Mouse (Mus musculus) liver, embryonic 16.5 days (tissue): Measurements from ENCODE around the gene Slc22a7. TPM values are rescaled to one million over a fixed set of nuclear protein-coding genes. Genes with fewer than 3 reads are reported as not detected.

Experiments used
- ATAC-seq: fragments of 200-750 bp; cut with Nextera tagmentation; 2 replicates; pipeline ENCODE4 v1.8.0; 2017; ENCODE audit warnings: low read depth, mild to moderate bottlenecking, moderate number of reproducible peaks, moderate library complexity
- H3K27ac ChIP-seq: fragments of 300-500 bp; sonication (generic); 2 replicates; pipeline ENCODE4 v1.5.1; 2014; ENCODE audit warnings: mild to moderate bottlenecking, low read length
- H3K27me3 ChIP-seq: fragments of 300-500 bp; sonication (generic); 2 replicates; pipeline ENCODE4 v1.6.1; 2014; ENCODE audit warnings: low read depth, low read length, mixed read lengths; ENCODE audit not compliant: control insufficient read depth, insufficient read depth
- H3K36me3 ChIP-seq: fragments of 300-500 bp; sonication (generic); 2 replicates; pipeline ENCODE4 v1.6.1; 2014; ENCODE audit warnings: mild to moderate bottlenecking; ENCODE audit not compliant: control insufficient read depth, insufficient read depth
- H3K4me1 ChIP-seq: fragments of 300-500 bp; sonication (generic); 2 replicates; pipeline ENCODE4 v1.6.1; 2014; ENCODE audit warnings: low read depth, low read length, mixed read lengths; ENCODE audit not compliant: control insufficient read depth
- H3K4me2 ChIP-seq: fragments of 300-500 bp; sonication (generic); 2 replicates; pipeline ENCODE4 v1.6.1; 2014; ENCODE audit warnings: low read depth, low read length, mixed read lengths
- H3K4me3 ChIP-seq: fragments of 300-500 bp; sonication (generic); 2 replicates; pipeline ENCODE4 v1.5.1; 2014; ENCODE audit warnings: low read depth, mild to moderate bottlenecking, low read length
- H3K9ac ChIP-seq: fragments of 300-500 bp; sonication (generic); 2 replicates; pipeline ENCODE4 v1.6.1; 2014; ENCODE audit warnings: low read depth, low read length
- H3K9me3 ChIP-seq: fragments of 300-500 bp; sonication (generic); replicated peaks from 2 replicates; pipeline ENCODE4 v1.6.1; 2016; ENCODE audit warnings: low read length; ENCODE audit not compliant: control insufficient read depth
- WGBS: fragments of 180-500 bp; shearing (Covaris S2); extraction: QIAGEN DNeasy Blood & Tissue Kit; methylation state at CpG from one replicate; pipeline ENCODE4 v1.1.7; 2014; ENCODE audit not compliant: insufficient replicate concordance; 5-methylcytosine and 5-hydroxymethylcytosine counted together
- polyA plus RNA-seq: library from polyadenylated mRNA; unstranded; fragments of >200 nt; fragmentation: Nextera tagmentation; extraction: Ambion mirVana; gene quantifications from 2 replicates; pipeline ENCODE4 v1.2.1, GENCODE M21; 2015

Gene Slc22a7
- 0.06 TPM in 1 of 2 replicates, not detected in the other for polyA plus RNA-seq

GRCm38 (mm10) chr17:46438298-46438873 lies at the start of gene Slc22a7:
TSS of gene Slc22a7 (minus strand) at chr17:46438457.
- no peaks in the 10 kb centered on the region for H3K9me3 ChIP-seq
- no peaks in the 10 kb centered on the region for H3K4me1 ChIP-seq
- 59% methylated on average over 4 of the region's 4 CpGs for WGBS
- no peak within 1 kb of the TSS for H3K4me3 ChIP-seq
- H3K9ac ChIP-seq: no peak within 1 kb of the TSS
- no peak within 1 kb of the TSS for H3K4me2 ChIP-seq
- no peak within 1 kb of the TSS for H3K27ac ChIP-seq
- peak; percentile 37; the same call in 1 of the 2 replicates for ATAC-seq
- H3K36me3 ChIP-seq: no peaks in the 10 kb centered on the region
- peaks cover 6% of the 10 kb centered on the region for H3K27me3 ChIP-seq

DNA sequence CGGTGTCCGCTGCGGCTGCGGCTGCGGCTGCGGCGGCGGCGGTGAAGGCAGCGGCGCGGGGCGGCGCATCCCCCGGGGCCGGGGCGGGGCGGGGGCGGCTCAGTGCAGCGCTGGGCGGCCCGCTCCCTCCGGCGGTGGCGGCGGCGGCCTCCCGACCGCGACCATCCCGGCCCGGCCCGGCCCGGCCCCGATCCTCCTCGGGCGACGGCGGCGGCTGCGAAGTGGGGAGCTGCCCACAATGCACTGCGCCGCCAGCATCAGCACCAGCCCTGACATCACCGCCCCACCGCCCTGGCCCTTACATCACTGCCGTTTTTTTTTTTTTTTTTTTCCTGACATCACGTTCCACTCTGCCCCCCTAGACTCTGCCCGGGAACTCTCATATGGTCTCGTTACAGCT lies 49.2 kb upstream of the Slc22a7 start, which contains the start of gene Ttbk1:
TSS of gene Ttbk1 (minus strand) at position 245 of the 400 bp plus-strand sequence.
- Histone ChIP-seq H3K9ac (no peak within 1 kb of the TSS), H3K4me2 (peak within 1 kb of the TSS; percentile 27; the same call in 1 of the 2 replicates), H3K27me3 (peaks cover 60% of the 10 kb centered on the region), H3K27ac (no peak within 1 kb of the TSS), H3K9me3 (no peaks in the 10 kb centered on the region), H3K4me1 (no peaks in the 10 kb centered on the region; the same call in none of the 2 replicates), H3K4me3 (peak within 1 kb of the TSS; percentile 29; the same call in 1 of the 2 replicates), H3K36me3 (no peaks in the 10 kb centered on the region)
- 2% methylated on average over 39 of the region's 49 CpGs for WGBS
- ATAC-seq: no peak

- Histone ChIP-seq H3K9me3 (no peaks in the 10 kb centered on the region), H3K27me3 (peaks cover 60% of the 10 kb centered on the region), H3K4me1 (no peaks in the 10 kb centered on the region; the same call in none of the 2 replicates), H3K9ac (no peak overlapping the region), H3K4me2 (peak overlapping the region; percentile 27; the same call in 1 of the 2 replicates), H3K36me3 (no peaks in the 10 kb centered on the region), H3K4me3 (peak overlapping the region; percentile 29; the same call in 1 of the 2 replicates), H3K27ac (no peak overlapping the region)
- ATAC-seq: no peak
- WGBS: 3% methylated on average over 22 of the region's 22 CpGs
Measured at GRCm38 (mm10) chr17:46486995-46487394, 48.7 kb upstream of the Slc22a7 start.

DNA sequence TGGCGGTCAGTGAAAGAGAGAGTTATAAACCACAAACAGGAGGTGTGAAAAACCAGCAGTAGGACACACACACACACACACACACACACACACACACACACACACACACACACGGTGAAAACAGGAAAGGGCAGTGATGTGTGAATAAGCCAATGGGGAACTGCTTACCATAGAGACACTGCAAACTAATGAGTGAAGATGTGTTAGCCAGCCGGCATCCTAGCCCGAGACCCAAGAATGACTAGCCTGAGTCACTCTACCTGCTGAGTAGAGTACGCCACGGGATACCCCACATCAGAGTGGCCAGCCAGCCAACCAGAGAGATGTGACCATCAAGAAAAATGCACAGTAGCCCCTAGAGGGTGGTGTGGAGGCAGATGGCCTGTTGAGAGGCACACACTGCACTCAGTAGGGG lies 46.2 kb upstream of the Slc22a7 start:
- H3K4me2 ChIP-seq: peak overlapping the region; percentile 49
- no peaks in the 10 kb centered on the region; the same call in none of the 2 replicates for H3K4me1 ChIP-seq
- ATAC-seq: no peak
- no peaks in the 10 kb centered on the region for H3K36me3 ChIP-seq
- WGBS: 14% methylated on average over 6 of the region's 6 CpGs
- H3K9ac ChIP-seq: no peak overlapping the region
- no peak overlapping the region for H3K27ac ChIP-seq
- peaks cover 62% of the 10 kb centered on the region for H3K27me3 ChIP-seq
- no peak overlapping the region for H3K4me3 ChIP-seq
- no peaks in the 10 kb centered on the region for H3K9me3 ChIP-seq

- Histone ChIP-seq H3K27me3 (peaks cover 62% of the 10 kb centered on the region), H3K4me3 (peak overlapping the region; percentile 31), H3K9ac (no peak overlapping the region), H3K4me2 (peak overlapping the region; percentile 49), H3K4me1 (no peaks in the 10 kb centered on the region; the same call in none of the 2 replicates), H3K27ac (no peak overlapping the region), H3K9me3 (no peaks in the 10 kb centered on the region), H3K36me3 (no peaks in the 10 kb centered on the region)
- ATAC-seq: peak; percentile 24; the same call in 1 of the 2 replicates
- WGBS: 3% methylated on average over 13 of the region's 13 CpGs
Measured at GRCm38 (mm10) chr17:46484021-46484431, 45.8 kb upstream of the Slc22a7 start.

GRCm38 (mm10) chr17:46483561-46484001 lies 45.3 kb upstream of the Slc22a7 start:
- no peaks in the 10 kb centered on the region for H3K9me3 ChIP-seq
- no peak for ATAC-seq
- WGBS: 2% methylated on average over 16 of the region's 16 CpGs
- no peak overlapping the region for H3K27ac ChIP-seq
- peak overlapping the region; percentile 31 for H3K4me3 ChIP-seq
- H3K4me1 ChIP-seq: no peaks in the 10 kb centered on the region; the same call in none of the 2 replicates
- no peak overlapping the region for H3K9ac ChIP-seq
- H3K4me2 ChIP-seq: peak overlapping the region; percentile 49
- H3K36me3 ChIP-seq: no peaks in the 10 kb centered on the region
- H3K27me3 ChIP-seq: peaks cover 59% of the 10 kb centered on the region

DNA sequence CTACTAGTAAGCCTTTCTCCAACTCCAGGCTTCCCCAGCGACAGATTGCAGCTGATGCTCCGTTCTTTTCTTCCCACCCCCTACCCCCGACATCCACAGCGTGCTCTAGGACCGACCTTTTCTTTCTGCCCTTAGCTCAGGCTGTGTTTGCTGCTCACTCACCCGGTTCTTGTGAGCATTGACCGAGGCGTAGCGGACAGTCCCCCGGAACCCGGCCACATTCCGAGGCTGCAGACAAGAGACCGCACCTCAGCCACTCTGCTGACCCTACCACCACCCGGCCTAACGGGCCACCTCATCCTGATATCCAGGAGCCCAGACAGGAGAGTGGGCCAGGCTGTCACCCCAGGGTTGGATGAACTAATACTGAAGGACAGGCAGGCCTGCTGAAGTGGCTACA lies 39.0 kb upstream of the Slc22a7 start:
- 82% methylated on average over 15 of the region's 15 CpGs for WGBS
- Histone ChIP-seq H3K4me1 (no peaks in the 10 kb centered on the region), H3K4me3 (no peak overlapping the region), H3K36me3 (no peaks in the 10 kb centered on the region), H3K27ac (no peak overlapping the region), H3K9ac (no peak overlapping the region), H3K27me3 (peaks cover 2% of the 10 kb centered on the region), H3K9me3 (no peaks in the 10 kb centered on the region), H3K4me2 (no peak overlapping the region)
- no peak for ATAC-seq

DNA sequence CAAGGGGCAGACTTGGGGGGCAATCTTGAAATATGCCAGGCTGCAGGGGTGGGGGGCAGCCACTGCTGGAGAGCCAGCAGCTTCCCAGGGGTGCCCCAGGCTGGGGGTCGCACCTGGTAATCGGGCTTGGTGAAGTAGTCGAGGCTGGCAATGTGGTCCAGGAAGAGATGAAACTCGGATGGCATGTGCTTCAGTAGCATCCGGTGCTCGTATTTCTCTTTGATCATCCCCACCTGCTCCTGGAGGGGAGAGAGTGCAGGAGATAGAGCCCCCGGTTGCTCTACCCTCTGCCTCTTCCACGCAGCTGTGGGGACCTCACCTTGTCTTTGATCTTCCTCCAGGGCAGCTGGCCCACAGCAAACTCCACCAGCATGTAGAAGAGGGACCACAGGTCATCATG lies 38.3 kb upstream of the Slc22a7 start:
- Histone ChIP-seq H3K9ac (no peak overlapping the region), H3K9me3 (no peaks in the 10 kb centered on the region), H3K4me1 (no peaks in the 10 kb centered on the region), H3K4me2 (no peak overlapping the region), H3K27ac (no peak overlapping the region), H3K4me3 (no peak overlapping the region), H3K36me3 (no peaks in the 10 kb centered on the region), H3K27me3 (peaks cover under 1% of the 10 kb centered on the region)
- WGBS: 57% methylated on average over 8 of the region's 8 CpGs
- ATAC-seq: no peak

DNA sequence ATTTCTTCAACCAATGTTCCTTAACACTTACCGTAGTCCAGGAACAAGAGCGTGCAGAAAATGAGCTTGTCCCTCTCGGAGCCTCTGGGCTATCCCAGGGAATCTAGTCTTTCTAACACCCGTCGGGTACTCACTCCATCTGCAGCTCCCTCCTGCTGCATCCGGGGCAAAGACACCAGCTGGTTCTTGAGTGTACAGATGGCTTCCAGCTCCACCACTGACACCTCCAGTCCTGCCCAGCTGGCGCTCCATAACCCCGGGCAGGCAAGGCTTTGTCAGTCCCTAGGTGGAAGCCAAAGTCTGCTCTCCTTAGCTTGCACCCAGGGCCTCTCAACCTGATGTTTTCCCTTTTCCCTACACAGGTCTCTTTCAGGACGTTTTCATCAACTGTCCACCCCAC lies 29.6 kb upstream of the Slc22a7 start:
- no peak overlapping the region for H3K4me2 ChIP-seq
- H3K27me3 ChIP-seq: no peaks in the 10 kb centered on the region
- H3K27ac ChIP-seq: no peak overlapping the region
- H3K4me3 ChIP-seq: no peak overlapping the region
- no peak for ATAC-seq
- no peaks in the 10 kb centered on the region for H3K9me3 ChIP-seq
- WGBS: 61% methylated on average over 9 of the region's 9 CpGs
- H3K36me3 ChIP-seq: no peaks in the 10 kb centered on the region
- H3K4me1 ChIP-seq: no peaks in the 10 kb centered on the region
- no peak overlapping the region for H3K9ac ChIP-seq
